Mouse (Mus musculus): Measurements from ENCODE around the gene Vmn1r170.
"Not testable (repeated sequence)": the region's sequence is repeated elsewhere in the genome, so short reads cannot be mapped to it uniquely, and the experiment has no call there.

The Vmn1r170 gene

DNA sequence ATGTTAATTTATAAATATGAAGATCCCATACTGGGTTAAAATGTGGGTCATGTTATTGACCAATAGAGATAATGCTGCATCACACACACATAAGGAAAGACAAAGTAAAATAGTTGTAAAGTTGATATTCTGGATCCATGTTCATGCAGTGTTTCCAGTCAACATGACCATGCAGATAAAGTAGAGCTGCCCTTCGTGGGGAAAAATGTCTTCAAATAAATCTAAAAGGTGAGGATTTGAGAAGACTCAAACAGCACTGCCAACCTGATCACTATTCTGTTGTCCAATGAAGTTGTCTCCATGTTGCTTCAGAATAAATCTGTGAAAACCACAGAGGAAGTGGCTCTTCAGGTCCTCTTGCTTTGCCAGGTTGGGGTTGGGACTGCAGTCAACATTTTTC lies at the start of gene Vmn1r170:
Gene Vmn1r170 (plus strand): TSS at position 301 of the 400 bp plus-strand sequence.
- DNase-seq (ENCODE audit: low read depth in 2 of 2, low spot score in 2 of 2), result not testable (repeated sequence)

DNA sequence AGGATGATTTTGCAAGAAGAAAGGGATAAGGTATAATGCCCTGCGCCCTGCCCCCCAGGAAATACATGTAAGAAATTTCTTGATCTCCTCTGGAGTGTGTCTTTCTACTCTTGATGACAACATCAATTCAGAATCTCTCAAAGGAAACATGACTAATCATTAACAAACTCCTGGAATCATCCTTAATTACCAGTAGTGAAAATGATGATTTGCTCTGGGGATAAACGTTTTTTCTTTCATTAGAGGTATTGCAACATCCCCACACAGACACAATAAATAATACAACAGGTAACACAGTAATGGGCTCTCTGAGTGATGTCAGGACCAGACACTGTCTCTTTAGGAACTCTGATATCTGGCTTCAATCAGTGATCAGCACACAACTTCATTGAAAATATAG lies 30.7 kb upstream of the Vmn1r170 start, which contains the start of gene Vmn1r169:
Gene Vmn1r169 (plus strand): TSS at position 301 of the 400 bp plus-strand sequence.
- not testable (repeated sequence) for DNase-seq (ENCODE audit: low read depth in 2 of 2, low spot score in 2 of 2)

DNA sequence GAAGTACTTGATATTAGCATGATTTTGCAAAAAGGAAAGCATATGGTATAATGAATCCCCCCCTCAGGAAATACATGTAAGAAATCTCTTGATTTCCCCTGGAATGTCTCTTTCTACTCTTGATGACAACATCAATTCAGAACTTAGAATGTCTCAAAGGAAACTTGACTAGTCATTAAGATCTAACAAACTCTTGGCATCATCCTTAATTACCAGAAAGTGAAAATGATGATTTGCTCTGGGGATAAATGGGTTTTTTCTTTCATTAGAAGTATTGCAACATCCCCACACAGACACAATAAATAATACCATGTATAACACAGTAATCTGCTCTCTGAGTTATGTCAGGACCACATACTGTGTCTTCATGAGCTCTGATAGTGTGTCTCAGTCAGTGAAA lies 24.4 kb downstream of the Vmn1r170 start, which contains the start of gene Vmn1r171:
Gene Vmn1r171 (plus strand): TSS at position 301 of the 400 bp plus-strand sequence.
- DNase-seq (ENCODE audit: low read depth in 2 of 2, low spot score in 2 of 2), result no peak
